Mouse (Mus musculus): ENCODE data around the gene Rps16.
"Not testable (repeated sequence)": the region's sequence is repeated elsewhere in the genome, so short reads cannot be mapped to it uniquely, and the experiment has no call there.

Rps16 gene

DNA sequence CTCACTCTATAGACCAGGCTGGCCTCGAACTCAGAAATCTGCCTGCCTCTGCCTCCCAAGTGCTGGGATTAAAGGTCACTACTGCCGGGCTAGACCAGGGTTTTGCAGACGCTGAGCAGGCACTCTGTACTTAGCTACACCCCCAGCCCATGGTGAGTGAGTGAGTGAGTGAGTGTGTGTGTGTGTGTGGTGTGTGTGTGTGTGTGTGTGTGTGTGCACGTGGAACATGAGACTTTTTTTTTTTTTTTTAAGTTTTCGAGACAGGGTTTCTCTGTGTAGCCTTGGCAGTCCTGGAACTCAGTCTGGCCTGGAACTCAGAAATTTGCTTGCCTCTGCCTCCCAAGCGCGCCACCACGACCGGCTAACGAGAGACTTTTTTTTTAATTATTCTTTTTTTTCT, 24.2 kb downstream of the Rps16 start:
- peak in 1 of 2 experiments; percentile 9 for DNase-seq

DNA sequence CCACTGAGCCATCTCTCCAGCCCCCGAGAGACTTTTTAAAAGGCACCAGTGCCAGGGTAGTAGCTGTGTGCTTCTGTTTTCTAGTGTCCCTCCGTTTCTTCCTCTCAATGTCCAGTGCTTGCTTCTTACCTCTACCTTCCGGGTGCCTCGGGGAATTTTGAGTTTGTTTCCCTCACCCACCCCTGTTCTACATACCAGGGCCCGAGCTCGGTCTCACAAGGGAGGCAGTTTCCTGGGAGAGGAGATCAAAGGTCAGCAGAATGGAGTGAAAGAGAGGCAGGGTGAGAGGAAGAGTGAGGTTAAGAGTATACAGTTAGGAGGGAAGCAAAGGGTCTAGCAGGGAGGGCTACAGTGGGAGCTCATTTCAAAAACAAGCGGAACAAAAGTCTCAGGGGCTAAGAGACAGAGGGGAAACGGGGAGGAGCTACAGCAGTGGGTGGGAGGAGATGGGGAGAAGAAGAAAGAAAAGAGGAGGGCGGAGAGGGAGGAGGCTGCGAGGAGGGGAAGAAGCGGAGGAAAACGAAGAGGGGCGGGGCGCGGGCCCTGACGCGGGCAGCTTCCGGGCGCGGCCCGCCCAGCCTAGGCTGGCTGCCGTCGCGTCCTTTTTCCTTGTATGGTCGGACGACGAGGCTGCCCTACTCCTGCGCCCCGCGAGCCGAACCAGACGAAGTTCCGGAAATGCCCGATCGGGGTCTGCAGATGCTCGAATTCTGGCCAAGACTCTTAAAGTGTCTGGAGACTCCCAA, 24.9 kb downstream of the Rps16 start:
- DNase-seq, result peak; percentile 96

DNA sequence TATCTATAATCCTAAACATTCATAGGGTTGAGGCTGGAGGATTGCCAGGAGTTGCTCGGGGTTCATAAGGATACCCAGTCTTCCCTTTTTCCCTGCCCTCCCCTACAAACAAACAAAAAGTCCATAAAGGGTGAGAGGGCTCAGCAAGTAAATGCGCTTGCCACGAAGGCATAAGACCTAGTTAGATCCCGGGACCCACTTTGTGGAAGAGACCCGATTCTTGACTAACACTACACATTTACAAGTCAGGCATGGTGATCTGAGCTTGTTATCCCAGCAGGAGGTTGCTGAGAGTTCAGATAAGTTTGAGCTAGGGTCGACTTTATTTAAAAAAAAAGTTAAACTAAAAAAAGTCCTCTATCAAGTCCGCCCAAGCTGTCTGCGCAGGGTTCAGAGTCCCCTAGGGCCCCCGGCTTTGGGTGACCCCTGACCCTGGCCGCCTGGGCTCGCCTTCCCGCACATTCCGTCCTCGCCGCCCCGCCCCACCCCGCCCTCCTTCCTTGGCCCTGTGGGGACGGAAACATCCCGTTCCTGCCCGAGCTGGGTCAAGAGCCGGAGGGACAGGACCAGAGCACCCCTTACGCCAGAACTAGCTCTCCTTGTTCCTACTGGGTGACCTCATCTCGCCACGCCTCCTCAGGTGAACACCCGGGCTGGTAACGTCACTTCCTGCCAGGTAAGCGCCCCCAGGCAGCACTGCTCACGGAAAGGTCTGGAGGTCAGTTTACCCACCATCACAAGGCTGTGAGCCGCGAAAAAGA, 25.7 kb downstream of the Rps16 start:
- peak; percentile 91 to 97 for DNase-seq

DNA sequence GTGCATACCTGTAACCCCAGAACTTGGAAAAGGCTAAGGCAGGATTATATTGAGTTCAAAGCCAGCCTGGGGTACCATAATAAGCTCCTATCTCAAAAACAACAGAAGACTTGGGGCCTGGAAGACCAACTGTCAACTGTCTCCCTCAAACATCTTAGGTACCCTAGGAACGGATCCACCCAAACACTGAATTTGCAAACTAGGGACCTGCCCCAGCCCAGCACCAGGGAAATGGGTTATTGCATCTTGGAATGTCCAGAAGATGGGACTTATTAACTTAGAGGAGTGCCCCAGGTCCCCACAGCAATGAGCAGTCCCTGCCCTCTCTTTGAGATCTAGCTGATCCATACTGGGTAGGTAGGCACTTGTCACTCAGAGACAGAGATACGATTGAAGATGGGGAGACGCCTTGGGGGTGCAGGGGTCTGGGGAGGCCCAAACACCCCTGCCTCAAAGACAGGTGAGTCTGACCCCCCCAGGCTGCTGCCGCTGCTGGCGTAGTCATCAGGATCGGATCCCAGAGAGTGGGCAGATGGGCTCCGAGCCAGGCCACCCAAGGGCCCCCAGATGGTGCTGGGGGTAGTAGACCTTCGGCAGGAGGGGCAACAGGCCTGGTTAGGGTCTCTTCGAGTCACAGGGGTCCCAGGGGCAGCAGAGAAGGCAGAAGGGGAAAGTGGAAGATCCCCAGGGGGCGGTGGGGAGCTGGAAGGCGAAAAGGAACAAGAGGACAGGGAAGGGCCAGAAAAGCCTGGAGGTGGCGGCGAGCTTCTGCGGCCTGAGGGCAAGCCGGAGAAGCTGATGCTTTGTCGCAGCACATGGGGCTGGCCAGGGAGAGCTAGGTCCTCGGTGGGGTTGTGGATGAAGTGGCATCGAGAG, 27.0 kb downstream of the Rps16 start:
- peak; percentile 40 to 56 for DNase-seq

DNA sequence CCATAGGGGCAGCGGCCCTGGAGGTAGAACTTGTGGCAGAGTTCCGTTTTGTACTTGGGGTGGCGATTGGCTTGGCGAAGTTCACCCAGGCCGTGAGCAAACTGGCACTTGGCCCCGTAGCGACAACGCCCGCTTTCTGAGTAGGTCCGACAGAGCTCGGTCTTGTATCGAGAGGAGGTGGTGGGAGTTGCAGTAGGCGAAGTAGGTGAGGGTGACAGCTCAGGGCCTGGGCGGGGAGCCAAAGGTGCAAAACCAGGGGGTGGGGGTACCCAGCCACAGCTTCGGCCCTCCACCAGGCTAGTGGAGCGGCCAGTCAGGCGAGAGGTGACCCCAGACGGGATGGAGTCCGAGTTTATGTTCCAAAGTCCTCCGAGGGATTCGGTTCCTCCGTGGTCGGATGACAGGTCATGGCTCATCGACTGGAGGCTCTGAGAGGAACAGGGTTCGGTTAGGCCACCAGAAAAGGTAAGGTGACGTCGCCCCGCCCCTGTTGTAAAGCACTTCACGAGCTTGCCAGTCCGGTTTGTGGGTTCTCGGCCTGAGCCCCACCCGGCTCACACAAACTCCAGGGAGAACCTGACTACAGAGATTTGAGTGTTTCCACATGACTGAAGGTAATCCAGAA, 27.7 kb downstream of the Rps16 start:
- DNase-seq, result peak; percentile 88 to 90

DNA sequence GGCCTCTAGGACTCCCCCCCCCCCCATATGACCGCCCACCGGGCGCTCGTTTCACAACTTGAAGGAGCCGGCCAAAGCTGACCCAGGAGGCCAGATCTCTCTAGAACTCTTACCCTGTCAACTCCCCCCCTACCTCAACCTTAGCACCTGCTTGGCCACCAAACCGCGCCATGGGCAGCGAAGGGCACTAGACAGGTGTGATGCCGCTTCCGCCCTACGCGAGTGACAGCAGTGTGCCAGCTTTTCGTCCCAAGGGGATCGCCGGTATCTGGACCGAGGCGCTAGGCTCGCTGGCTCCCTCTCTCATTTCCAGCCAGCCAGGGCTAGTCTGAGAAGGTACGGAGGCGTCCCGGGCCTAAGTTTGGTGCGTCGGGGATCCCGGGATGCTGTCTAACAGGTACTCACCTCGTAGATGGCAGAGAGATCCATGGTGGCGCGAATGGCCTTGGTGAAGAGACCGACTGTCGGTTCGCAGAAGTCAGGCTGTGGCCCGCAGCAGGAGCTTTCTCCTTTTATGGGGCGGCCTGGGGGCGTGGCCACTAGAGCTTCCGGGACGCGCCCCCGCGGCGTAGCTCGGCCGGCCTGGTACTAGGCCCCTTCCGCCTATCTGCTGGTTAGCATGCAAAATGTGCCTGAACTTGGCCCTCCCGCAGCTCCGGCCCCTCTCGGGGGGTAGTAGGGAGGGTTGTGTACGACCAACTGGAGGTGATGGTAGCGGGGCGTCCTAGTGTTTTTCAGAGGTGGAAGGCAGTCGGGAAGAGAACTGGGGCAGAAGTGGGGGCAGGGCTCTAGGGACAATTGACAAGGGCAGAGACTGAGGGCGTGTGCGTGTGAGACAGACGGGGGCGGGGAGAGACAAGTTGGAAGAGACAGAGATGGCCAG, 28.6 kb downstream of the Rps16 start:
- DNase-seq, result peak; percentile 97 to 99

DNA sequence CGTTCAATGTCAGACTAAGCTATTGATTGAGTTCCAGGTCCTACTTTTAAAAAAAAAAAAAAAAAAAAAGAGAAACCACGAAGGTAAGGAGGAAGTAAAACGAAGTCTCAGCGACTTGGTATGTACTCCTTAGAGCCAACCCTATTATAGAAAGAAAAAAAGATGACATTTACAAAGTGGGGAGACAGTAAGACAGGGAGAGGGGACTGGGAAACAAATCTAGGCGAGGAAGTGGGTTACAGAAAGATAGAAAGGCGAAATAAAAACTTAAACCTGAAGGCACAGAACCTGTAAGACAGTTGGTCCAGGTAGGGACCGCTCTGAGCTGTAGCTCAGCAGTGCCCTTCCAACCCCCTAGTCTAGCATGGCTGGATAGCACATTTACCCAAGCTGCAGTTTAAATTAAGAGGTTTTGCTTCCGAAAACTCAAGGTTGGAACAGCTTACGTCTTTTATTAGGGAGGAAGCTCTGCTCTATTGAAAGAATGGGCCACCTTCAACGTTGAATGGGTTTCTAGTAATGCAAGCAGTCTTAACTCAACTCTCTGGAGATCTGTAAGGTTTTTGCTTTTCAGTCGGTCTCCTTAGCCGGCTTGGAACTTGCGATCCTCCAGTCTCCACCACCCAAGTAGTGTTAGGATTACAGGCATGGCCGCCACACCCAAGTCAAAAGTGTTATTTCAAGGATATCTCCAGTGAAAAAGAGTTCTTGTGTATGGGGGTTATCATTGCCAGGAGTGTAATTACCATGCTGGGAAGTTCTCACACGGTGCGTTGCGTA, 30.0 kb downstream of the Rps16 start, which contains the start of gene Zfp36:
TSS of gene Zfp36 (minus strand) at position 17 of the 780 bp plus-strand sequence.
- DNase-seq, result no peak

DNA sequence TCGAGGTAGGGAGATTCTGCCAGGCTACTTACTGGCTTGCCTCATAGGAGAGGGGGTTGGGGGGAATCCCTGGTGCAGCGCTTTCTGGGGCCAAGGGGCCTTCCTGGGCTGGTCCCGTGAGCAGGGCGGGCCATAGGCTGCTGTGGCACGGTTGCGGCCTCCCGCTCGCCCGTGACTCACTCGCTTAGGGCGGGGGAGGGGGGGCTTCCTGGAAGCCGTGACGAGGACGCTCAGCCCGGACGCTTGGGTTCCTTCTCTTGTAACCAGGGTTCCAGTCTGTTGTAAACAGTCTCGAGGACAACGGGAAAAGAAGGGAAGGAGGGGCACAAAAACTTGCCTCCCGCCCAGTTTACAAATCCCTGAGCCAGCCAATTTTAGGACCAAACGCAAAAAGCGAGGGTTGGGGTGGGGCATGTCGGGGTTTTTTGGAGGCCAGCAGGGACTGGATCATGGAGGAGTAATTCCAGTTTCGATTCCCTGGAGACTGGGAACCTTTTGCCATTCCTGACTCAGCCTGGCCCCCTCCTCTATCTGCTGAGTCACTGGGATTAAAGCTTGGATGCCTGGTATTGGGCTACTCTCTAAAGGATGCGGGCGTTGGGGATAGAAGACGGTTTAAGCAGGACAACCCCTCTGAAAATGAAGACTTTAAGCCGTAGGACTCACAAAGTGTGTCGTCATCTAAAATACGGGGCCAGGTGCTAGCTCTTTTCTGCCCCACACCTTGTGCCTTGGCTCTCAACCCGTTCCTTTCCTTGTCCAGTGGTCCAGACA, 30.8 kb downstream of the Rps16 start:
- peak; percentile 84 to 86 for DNase-seq

DNA sequence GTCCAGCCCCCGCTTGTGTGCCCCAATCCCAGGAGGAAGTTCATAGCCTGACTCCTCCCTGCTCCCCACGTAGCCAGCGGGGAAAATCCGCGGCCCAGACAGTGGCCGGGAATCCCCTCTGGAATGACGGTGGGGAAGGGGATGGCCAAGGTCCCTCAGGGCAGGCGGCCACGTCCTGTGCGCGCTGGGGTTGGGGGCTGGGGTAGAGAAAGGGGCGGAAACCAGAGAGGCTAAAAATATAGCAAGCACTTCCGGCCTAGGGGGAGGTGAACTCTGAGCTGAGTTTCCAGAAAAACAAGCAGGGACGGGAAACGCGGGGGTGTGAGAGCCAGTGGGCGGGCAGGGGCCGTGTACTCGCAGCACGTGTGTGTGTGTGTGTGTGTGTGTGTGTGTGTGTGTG, 31.5 kb downstream of the Rps16 start:
- peak; percentile 91 to 95 for DNase-seq

DNA sequence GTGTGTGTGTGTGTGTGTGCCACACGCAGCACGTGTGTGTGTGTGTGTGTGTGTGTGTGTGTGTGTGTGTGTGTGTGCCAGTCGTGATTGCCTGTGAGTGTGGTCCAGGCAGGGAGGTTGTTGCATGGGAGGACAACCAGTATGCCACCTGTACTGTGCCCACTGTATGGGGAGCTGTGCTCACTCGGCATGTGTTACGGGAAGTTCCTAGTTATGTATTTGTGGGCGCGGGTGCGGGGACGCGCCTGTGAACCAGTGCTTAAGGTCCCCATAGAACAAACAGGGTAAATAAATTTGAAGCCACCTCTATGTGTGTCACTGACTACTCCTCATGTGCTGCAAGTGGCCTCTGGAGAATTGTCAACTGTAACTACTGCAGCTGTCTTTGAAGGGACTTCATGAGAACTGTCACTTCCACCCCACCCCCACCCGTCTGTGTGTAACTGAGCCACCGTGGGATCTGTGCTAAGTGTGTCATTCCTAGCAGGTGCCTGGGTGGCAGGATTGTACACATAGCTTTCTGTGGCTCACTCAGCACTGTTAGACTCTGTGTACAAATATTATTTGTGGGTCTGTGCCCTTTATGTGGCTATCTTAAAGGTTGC, 32.0 kb downstream of the Rps16 start:
- DNase-seq, result no peak

DNA sequence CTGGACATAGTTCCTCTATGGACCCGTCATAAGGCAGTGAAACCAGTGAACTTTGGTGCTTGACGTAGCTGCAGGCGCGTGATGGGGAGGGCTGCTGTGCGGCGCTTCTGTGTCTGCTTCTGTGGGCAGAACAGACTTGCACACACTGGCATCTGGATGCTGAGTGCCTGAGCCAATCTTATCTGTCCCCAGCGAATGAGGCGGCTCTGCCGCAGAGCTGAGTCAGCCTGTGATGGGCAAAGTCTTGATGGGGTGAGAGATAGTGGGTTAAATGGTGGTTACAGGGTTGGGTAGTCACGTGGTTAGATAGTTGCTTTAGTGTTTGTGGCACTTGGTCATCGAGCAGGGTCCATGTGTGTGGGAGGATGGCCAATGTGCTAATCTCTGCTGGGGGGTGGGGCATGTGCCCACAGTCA, 32.5 kb downstream of the Rps16 start:
- DNase-seq, result peak; percentile 77 to 85

DNA sequence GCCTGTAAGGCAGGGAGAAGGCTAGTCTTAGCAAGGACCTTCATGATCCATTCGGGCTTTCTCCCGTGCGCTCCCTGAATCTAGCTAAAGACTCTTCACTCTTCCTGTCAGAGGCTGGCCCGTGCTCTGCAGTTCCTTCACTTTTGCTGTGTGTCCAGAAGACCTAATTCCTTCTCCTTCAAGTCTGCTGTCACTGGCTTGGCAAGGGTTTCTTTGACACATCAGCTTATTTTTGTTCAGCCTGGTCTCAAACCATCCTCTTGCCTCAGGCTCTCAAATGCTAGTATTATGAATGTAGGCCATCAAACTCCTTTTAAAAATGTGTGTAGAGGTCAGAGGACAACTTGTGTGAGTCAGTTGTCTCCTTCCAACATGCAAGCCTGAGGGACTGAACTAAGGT, 33.2 kb downstream of the Rps16 start:
- no peak for DNase-seq

DNA sequence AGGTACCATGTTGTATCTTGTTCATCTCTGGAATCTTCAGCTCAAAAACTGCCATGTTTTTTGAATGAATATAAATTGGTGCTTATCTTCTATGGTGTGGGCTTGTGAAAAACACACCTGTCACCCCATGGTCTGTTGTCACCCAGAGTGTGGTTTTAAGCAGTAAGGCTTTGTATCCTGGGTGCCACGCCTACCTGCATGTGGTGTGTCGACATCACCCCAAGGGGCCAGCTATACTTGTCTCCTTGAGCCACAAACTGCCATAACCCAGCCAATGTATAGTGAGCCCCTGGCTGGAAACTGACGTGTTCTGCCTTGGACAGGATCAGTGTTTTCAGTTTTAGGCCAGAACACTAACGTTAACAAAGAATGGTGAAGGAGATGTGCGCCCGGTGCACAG, 33.7 kb downstream of the Rps16 start:
- no peak for DNase-seq

DNA sequence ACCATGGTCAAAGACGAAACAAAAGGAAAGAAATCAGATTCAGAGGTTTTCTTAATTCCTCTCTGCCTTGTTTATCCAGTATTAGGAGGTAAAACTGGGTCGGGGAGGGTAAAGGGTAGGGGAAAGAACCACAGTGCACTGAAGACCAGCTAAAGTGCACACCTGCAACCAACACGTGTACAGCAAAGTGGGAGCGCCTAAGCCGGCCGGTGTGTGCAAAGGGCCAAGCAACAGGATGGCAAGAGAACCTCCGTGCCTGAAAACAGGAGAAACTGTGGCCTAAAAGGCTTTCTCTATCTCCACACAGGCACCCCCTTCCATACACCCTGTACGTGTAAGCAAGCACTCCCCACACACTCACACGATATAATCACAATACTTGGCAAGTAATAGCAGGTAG, 34.7 kb downstream of the Rps16 start:
- no peak for DNase-seq

DNA sequence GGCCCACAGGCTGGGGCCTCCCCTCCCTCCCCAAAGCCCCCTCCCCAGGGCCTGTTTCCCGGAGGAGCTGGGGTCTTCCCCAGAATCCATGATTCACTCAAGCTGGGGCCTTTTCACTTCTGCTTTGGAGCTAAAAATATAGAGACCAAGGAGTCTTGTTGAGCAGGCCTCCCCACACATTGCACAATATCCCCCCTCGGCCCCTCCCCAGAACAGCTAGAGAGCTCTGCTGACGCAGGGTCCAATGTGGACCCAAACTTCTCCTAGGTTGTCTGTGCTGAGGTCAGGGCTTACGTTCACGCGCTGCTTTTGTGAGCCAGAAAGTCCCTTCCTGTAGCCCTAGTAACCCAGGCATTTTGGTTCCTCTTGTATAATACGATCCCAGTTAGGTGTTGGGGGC, 35.6 kb downstream of the Rps16 start:
- peak in 1 of 2 experiments; percentile 38 for DNase-seq

DNA sequence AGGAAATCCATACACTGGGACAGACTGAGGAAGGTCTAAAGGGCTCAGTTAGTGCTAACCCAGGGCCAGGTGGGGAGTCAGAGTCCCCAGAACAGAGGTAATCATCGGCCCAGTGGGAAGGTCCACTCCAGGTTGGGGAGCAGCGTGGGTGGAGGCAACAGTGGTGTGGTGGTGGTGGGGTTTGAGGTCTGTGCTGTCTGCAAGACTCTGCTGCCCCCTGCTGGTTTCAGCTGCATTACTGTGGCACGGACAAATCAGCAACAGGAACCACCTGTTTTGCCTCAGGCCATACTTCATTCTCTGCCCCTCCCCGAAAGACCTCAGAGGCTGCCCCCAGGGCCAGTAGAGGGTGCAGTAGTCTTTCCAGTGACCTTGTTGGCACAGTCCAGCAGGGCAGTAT, 36.0 kb downstream of the Rps16 start:
- DNase-seq, result peak; percentile 89 to 96

DNA sequence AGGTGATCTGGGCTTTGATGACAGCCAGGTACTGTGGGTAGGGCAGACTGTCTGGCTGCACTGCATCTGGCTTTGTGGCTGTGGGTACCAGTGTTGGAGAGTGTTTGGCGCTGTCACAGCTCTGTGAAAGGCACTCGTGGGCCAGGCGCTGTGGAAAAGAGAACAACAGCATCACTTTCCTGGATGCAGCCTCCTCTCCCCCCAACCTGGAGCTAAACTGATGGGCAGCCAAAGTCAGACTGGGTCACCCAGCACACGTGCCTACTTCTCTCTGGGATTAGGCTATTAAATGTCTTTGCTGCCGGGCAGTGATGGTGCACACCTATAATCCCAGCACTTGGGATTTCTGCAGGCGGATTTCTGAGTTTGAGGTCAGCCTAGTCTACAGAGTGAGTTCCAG, 36.4 kb downstream of the Rps16 start:
- DNase-seq, result not testable (repeated sequence)

DNA sequence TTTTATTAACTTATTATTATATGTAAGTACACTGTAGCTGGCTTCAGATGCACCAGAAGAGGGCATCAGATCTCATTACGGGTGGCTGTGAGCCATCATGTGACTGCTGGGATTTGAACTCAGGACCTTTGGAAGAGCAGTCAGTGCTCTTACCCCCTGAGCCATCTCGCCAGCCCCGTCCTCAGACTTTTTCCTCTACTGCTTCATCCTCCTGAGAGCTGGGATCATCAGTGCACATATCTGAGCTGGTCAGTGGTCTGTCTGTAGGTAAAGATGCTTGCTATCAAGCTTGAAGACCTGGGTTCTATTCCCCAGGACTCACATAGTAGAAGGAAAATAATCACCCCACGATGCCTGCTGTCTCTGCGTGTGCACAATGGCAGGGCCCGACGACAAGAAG, 36.9 kb downstream of the Rps16 start:
- DNase-seq, result not testable (repeated sequence)

DNA sequence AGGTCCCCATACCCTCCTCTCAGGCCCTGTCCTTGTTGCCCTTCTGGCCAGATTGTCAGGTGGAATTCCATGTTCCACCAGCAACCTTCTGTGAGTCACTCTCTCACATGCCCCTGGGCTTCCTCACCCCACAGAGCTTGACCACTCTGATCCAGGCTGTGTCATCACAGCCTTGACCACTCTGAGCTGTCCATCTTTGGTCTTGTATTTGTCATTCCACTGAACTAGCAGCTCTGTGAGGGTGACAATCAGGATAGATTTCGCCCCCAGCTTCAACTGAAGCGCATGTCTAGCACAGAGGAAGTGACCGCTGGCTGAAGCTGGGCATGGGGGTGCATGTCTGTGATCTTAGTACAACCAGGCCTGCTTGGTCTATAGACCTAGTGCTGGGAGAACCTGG, 39.9 kb downstream of the Rps16 start:
- DNase-seq, result no peak
